Mouse (Mus musculus): ENCODE data around the gene Hdc. TPM values are rescaled to one million over a fixed set of nuclear protein-coding genes. Genes with fewer than 3 reads are reported as not detected.

The Hdc gene
- total and polyA plus RNA-seq, 3 experiments: 2.8 to 5.5 TPM; not detected in 1

DNA sequence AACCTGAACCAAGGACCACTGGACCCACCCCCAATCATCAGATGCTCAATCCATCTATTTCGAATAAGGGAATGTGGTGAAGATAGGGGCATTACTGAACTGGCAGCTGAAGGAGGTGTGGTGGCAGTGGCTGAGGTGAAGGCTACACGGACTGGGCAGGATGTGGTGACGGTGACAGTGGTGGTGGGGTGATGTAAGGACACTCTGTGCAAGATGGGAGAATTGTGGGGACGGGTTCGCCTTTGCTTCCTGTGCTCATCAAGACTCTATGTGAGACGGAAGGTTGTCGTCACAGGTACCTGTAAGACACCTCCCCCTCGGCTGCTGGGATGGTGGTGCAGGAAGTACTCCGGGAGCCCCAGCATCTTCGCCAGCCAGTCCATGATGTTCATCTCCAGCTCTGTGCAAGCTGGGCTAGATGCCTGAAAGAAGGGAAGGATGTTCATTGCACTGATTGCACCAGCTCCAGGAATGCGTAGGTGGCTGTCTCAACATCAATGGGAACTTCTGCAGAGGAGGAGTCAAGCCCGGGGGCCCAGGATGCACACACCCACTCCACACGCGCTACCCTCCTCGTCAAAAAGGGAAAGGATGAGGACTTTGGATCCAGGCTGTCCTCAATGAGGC lies 12.9 kb downstream of the Hdc start:
- DNase-seq (ENCODE audit: low read depth, low spot score): no peak
- Histone ChIP-seq H3K9ac (ENCODE audit: control insufficient read depth, low read depth, low read length, poor library complexity, severe bottlenecking) (no peak overlapping the region), H3K27me3 (ENCODE audit: control insufficient read depth in 1 of 2, insufficient read depth in 2 of 2, low read length in 2 of 2) (no peaks in the 10 kb centered on the region)

DNA sequence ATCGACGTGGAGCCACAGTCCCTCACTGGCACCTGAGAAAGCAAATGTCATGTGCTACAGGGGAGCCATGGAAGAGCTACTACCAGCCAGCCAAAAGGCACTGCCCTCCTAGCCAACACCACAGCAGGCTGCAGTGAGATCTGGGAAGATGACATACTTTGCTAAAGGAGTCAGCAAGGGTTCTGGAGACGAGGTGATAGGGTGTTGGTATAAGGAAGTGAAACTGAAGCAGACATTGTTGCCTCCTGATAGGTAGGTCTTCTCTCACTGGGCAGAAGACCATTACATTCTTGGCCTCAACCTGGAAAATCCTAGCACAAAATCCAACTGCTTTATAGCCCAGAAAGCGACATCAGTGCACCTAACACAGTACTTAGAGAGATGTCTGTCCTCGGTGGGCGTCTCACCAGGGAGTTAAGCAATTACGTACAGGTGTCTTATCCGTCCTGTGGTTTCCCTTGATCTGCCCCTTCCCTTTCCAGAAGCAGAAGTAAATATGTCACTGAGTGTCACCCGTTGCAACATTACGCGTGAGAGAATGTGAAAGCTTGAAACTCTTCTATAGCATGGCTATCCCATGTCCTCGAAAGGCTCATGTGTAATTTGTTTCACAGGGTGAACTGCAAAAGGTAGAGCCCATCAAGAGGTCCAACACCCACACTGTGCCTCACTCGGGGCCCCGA lies 17.0 kb downstream of the Hdc start:
- Histone ChIP-seq H3K27me3 (ENCODE audit: control insufficient read depth in 1 of 2, insufficient read depth in 2 of 2, low read length in 2 of 2) (no peaks in the 10 kb centered on the region), H3K9me3 (replicated peaks; ENCODE audit: insufficient read depth, low read length) (no peaks in the 10 kb centered on the region), H3K9ac (ENCODE audit: control insufficient read depth, low read depth, low read length, poor library complexity, severe bottlenecking) (peak overlapping the region; percentile 63), H3K4me1 (ENCODE audit: control insufficient read depth in 1 of 2, insufficient read depth in 2 of 2, low read length in 2 of 2) (peaks cover 11 to 22% of the 10 kb centered on the region in 2 experiments), H3K36me3 (ENCODE audit: control insufficient read depth in 1 of 2, insufficient read depth in 2 of 2, low read length in 2 of 2) (peaks cover 0 to 7% of the 10 kb centered on the region in 2 experiments; a peak in 2 of 4 replicates), H3K27ac (ENCODE audit: control insufficient read depth, low read depth, low read length) (peak overlapping the region; percentile 55), H3K4me3 (ENCODE audit: control insufficient read depth in 1 of 2, insufficient read depth in 1 of 2, low read depth in 2 of 2, low read length in 2 of 2) (peak overlapping the region; percentile 49 to 59), H3K79me2 (ENCODE audit: control insufficient read depth, insufficient read depth, low read length, poor library complexity) (no peaks in the 10 kb centered on the region)
- peak; percentile 79 for DNase-seq (ENCODE audit: low read depth, low spot score)
- TF ChIP-seq POLR2AphosphoS5 (IDR thresholded peaks at IDR 0.05; ENCODE audit: borderline replicate concordance, low read depth, low read length) (no peak), MEF2A (IDR thresholded peaks at IDR 0.05; ENCODE audit: extremely low read depth, insufficient replicate concordance, low read depth, low read length, poor library complexity, severe bottlenecking) (no peak), POLR2AphosphoS2 (IDR thresholded peaks at IDR 0.05; ENCODE audit: low read length) (no peak), TBP (IDR thresholded peaks at IDR 0.05; ENCODE audit: low read depth, low read length) (no peak), ZKSCAN1 (IDR thresholded peaks at IDR 0.05; ENCODE audit: low read depth, low read length) (no peak), MXI1 (IDR thresholded peaks at IDR 0.05; ENCODE audit: low read depth, low read length) (peak; percentile 93), POLR2A (IDR thresholded peaks at IDR 0.05; ENCODE audit: control insufficient read depth in 1 of 2, insufficient read depth in 1 of 2, low read depth in 1 of 2, low read length in 2 of 2, poor library complexity in 1 of 2) (no peak), MYB (IDR thresholded peaks at IDR 0.05; ENCODE audit: low read depth, low read length) (no peak), RCOR1 (IDR thresholded peaks at IDR 0.05; ENCODE audit: low read depth, low read length) (no peak), UBTF (IDR thresholded peaks at IDR 0.05; ENCODE audit: borderline replicate concordance, insufficient read depth, low read depth, low read length) (no peak), MAZ (IDR thresholded peaks at IDR 0.05; ENCODE audit: low read depth, low read length) (no peak), NRF1 (IDR thresholded peaks at IDR 0.05; ENCODE audit: insufficient read depth, low read depth, low read length, poor library complexity, severe bottlenecking) (no peak), E2F4 (IDR thresholded peaks at IDR 0.05; ENCODE audit: borderline replicate concordance, low read depth, low read length) (no peak), GATA1 (IDR thresholded peaks at IDR 0.05; ENCODE audit: low read depth, low read length) (peak; percentile 32; the same call in 1 of the 2 replicates), ZC3H11A (IDR thresholded peaks at IDR 0.05; ENCODE audit: low read depth, low read length) (no peak), KAT2A (conservative IDR thresholded peaks at IDR 0.05; ENCODE audit: low read depth, low read length) (no peak), GABPA (IDR thresholded peaks at IDR 0.05; ENCODE audit: low read depth, low read length) (no peak), USF2 (IDR thresholded peaks at IDR 0.05; ENCODE audit: borderline replicate concordance in 1 of 2, insufficient read depth in 1 of 2, low read depth in 1 of 2, low read length in 2 of 2) (no peak), ELF1 (IDR thresholded peaks at IDR 0.05; ENCODE audit: low read depth, low read length) (0 out of 2 replicates have a peak, but pooled peaks have one; percentile 12), ZMIZ1 (IDR thresholded peaks at IDR 0.05; ENCODE audit: low read depth, low read length) (no peak), RAD21 (IDR thresholded peaks at IDR 0.05; ENCODE audit: low read depth, low read length) (no peak), TAL1 (IDR thresholded peaks at IDR 0.05; ENCODE audit: low read length) (peak; percentile 50; the same call in 1 of the 2 replicates), NELFE (IDR thresholded peaks at IDR 0.05; ENCODE audit: low read depth, low read length) (no peak), CTCF (IDR thresholded peaks at IDR 0.05 in 2 of 3, conservative IDR thresholded peaks at IDR 0.05 in 1 of 3; ENCODE audit: control insufficient read depth in 1 of 3, insufficient read depth in 1 of 3, low read depth in 2 of 3, low read length in 3 of 3, poor library complexity in 1 of 3, severe bottlenecking in 1 of 3) (no peak), SIN3A (IDR thresholded peaks at IDR 0.05; ENCODE audit: low read length) (peak; percentile 87), CHD1 (IDR thresholded peaks at IDR 0.05; ENCODE audit: low read depth, low read length) (no peak), MAX (IDR thresholded peaks at IDR 0.05; ENCODE audit: low read length) (no peak; the same call in 1 of the 2 replicates), MYC (IDR thresholded peaks at IDR 0.05; ENCODE audit: low read depth, low read length) (0 out of 2 replicates have a peak, but pooled peaks have one; percentile 48)

More for the DNA sequence above, 12.9 kb downstream of the Hdc start:
- no peaks in the 10 kb centered on the region for H3K79me2 ChIP-seq (ENCODE audit: control insufficient read depth, insufficient read depth, low read length, poor library complexity)
- peaks cover 11 to 32% of the 10 kb centered on the region in 2 experiments for H3K4me1 ChIP-seq (ENCODE audit: control insufficient read depth in 1 of 2, insufficient read depth in 2 of 2, low read length in 2 of 2)
- H3K9me3 ChIP-seq (replicated peaks; ENCODE audit: insufficient read depth, low read length): no peaks in the 10 kb centered on the region
- 0 out of 2 replicates have a peak overlapping the region, but pooled peaks have one; percentile 20 for H3K27ac ChIP-seq (ENCODE audit: control insufficient read depth, low read depth, low read length)
- H3K36me3 ChIP-seq (ENCODE audit: control insufficient read depth in 1 of 2, insufficient read depth in 2 of 2, low read length in 2 of 2): peaks cover 0 to 14% of the 10 kb centered on the region in 2 experiments; a peak in 2 of 4 replicates
- H3K4me3 ChIP-seq (ENCODE audit: control insufficient read depth in 1 of 2, insufficient read depth in 1 of 2, low read depth in 2 of 2, low read length in 2 of 2): no peak overlapping the region
- no peak for TF ChIP-seq MEF2A (IDR thresholded peaks at IDR 0.05; ENCODE audit: extremely low read depth, insufficient replicate concordance, low read depth, low read length, poor library complexity, severe bottlenecking)
